Mouse (Mus musculus): ENCODE measurements around the gene Ndufa12. TPM values are rescaled to one million over a fixed set of nuclear protein-coding genes. Genes with fewer than 3 reads are reported as not detected.

Gene Ndufa12
- total RNA-seq, 2 experiments from 2014 or later: 232 to 233 TPM

GRCm38 (mm10) chr10:94225026-94225750, 26.7 kb downstream of the Ndufa12 start:
- no peak for DNase-seq (ENCODE audit: low spot score in 2 of 2)
- intact Hi-C loops (cut with DNase I): no loop called here

GRCm38 (mm10) chr10:94230172-94230981, 31.9 kb downstream of the Ndufa12 start:
- peak; percentile 32 to 34 for DNase-seq (ENCODE audit: low spot score in 2 of 2)
- intact Hi-C loops (cut with DNase I): no loop called here

- intact Hi-C loops (cut with DNase I): no loop called here
- DNase-seq (ENCODE audit: low spot score in 2 of 2): no peak
Measured at GRCm38 (mm10) chr10:94231025-94231424, 32.5 kb downstream of the Ndufa12 start.

GRCm38 (mm10) chr10:94235200-94235599, 36.7 kb downstream of the Ndufa12 start:
- intact Hi-C loops (cut with DNase I): no loop called here
- DNase-seq (ENCODE audit: low spot score in 2 of 2): no peak

- DNase-seq (ENCODE audit: low spot score in 2 of 2): no peak
- intact Hi-C loops (cut with DNase I): no loop called here
Measured at GRCm38 (mm10) chr10:94241346-94241745, 42.8 kb downstream of the Ndufa12 start.

- intact Hi-C loops (cut with DNase I): no loop called here
- DNase-seq (ENCODE audit: low spot score in 2 of 2): no peak
Measured at GRCm38 (mm10) chr10:94247748-94248349, 49.3 kb downstream of the Ndufa12 start.

- intact Hi-C loops (cut with DNase I): no loop called here
- DNase-seq (ENCODE audit: low spot score in 2 of 2): no peak
Measured at GRCm38 (mm10) chr10:94249575-94250456, 51.3 kb downstream of the Ndufa12 start.

GRCm38 (mm10) chr10:94253260-94253807, 54.8 kb downstream of the Ndufa12 start:
- intact Hi-C loops (cut with DNase I): no loop called here
- DNase-seq (ENCODE audit: low spot score in 2 of 2): no peak

GRCm38 (mm10) chr10:94254766-94255165, 56.2 kb downstream of the Ndufa12 start:
- intact Hi-C loops (cut with DNase I): no loop called here
- no peak for DNase-seq (ENCODE audit: low spot score in 2 of 2)

GRCm38 (mm10) chr10:94255744-94256143, 57.2 kb downstream of the Ndufa12 start:
- intact Hi-C loops (cut with DNase I): no loop called here
- no peak for DNase-seq (ENCODE audit: low spot score in 2 of 2)

GRCm38 (mm10) chr10:94256518-94256917, 58.0 kb downstream of the Ndufa12 start:
- no peak for DNase-seq (ENCODE audit: low spot score in 2 of 2)
- intact Hi-C loops (cut with DNase I): no loop called here

GRCm38 (mm10) chr10:94260544-94260943, 62.0 kb downstream of the Ndufa12 start:
- DNase-seq (ENCODE audit: low spot score in 2 of 2): no peak
- intact Hi-C loops (cut with DNase I): no loop called here

GRCm38 (mm10) chr10:94262646-94263045, 64.1 kb downstream of the Ndufa12 start:
- intact Hi-C loops (cut with DNase I): no loop called here
- no peak for DNase-seq (ENCODE audit: low spot score in 2 of 2)

GRCm38 (mm10) chr10:94263211-94263610, 64.7 kb downstream of the Ndufa12 start:
- intact Hi-C loops (cut with DNase I): no loop called here
- no peak for DNase-seq (ENCODE audit: low spot score in 2 of 2)

GRCm38 (mm10) chr10:94265656-94266542, 67.4 kb downstream of the Ndufa12 start:
- DNase-seq (ENCODE audit: low spot score in 2 of 2): no peak
- intact Hi-C loops (cut with DNase I): no loop called here

Measured in left cerebral cortex, postnatal 36 days (tissue).